Mouse (Mus musculus) liver, embryonic 14.5 days (tissue): ENCODE measurements around the gene Mpped2.

Source experiments
- CTCF ChIP-seq: IDR thresholded peaks from 2 replicates; pipeline ENCODE4 v1.5.1; 2016; ENCODE audit warnings: antibody characterized with exemption, low read depth, control low read depth
- EP300 ChIP-seq: IDR thresholded peaks from 2 replicates; pipeline ENCODE4 v1.6.1; 2016; ENCODE audit warnings: antibody characterized with exemption, low read depth

GRCm38 (mm10) chr2:106775994-106776393, 82.9 kb downstream of the Mpped2 start:
- TF ChIP-seq CTCF, result no peak
- no peak for TF ChIP-seq EP300
